Mouse (Mus musculus): ENCODE results near the gene Pde6h.

- TF ChIP-seq POLR2A (IDR thresholded peaks at IDR 0.05; ENCODE audit: borderline replicate concordance, control insufficient read depth, low read depth, low read length) (no peak), CTCF (IDR thresholded peaks at IDR 0.05; ENCODE audit: control insufficient read depth, insufficient read depth, low read length) (no peak)
These were observed 35.5 kb downstream of the Pde6h start for GRCm38 (mm10) chr6:136959131-136959530.

Measured in bone marrow, adult 2 months (tissue).